Mouse (Mus musculus) cerebellum, adult 18-20 months (tissue): ENCODE measurements around the gene Cald1.

ENCODE experiments used
- DNase-seq, 2 experiments: peaks; one replicate each; pipeline ENCODE4 v3.0.0; 2021

Gene Cald1

DNA sequence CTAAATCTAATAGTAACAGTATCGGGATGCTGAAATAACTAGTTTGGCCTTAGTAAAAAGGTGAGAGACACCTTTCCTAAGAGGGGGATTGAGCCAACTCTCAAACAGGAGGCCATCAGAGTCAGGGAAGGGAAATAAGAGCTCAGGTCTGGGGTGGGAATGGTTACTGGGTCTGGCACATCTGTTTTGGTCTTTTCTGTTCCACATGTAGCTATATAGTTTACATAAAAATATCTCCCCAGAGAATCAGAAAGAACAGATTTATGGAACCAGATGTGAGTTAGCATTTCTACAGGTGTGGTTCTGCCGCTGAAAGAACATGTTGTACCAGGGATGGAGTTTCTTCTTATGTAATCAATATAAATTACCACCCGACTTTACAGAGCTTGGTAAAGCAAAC lies 17.1 kb downstream of the Cald1 start:
- DNase-seq: no peak

DNA sequence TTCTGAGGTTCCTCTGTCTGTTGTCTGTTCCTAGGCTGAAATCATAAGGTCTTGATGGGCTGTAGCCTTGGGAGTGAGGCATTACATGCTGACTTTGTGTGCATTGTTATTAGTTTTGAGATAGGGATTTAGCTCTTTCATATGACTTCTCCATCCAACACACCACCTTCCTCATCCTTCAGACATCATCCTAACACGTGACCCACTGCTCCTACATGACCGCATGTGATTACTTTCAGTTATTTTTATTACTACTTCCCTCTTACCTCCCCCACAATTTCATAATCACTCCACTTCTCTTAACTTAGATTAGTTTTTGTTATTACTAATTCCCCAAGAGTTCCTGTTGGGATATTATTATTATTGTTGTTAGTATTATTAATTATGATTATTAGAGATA lies 21.2 kb downstream of the Cald1 start:
- DNase-seq: no peak

DNA sequence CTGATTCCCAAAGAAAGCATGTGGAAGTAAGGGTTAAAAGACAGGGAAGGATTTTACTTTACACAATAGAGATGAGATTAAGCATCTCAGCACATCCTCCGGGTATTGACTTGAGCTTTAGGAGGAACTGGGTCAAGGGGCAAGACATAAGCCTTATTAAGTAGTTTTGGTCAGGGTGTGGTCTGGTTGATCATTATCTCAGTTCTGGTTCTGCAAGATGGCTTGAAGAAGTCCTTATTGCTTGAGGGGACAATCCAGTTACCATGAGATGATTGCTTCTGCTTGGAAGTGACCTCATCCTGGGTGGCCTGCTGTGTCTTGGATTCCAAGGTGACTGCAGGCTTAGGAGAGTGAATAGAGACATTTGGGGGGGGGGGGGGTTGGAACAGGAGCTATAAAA lies 21.9 kb downstream of the Cald1 start:
- DNase-seq: no peak

DNA sequence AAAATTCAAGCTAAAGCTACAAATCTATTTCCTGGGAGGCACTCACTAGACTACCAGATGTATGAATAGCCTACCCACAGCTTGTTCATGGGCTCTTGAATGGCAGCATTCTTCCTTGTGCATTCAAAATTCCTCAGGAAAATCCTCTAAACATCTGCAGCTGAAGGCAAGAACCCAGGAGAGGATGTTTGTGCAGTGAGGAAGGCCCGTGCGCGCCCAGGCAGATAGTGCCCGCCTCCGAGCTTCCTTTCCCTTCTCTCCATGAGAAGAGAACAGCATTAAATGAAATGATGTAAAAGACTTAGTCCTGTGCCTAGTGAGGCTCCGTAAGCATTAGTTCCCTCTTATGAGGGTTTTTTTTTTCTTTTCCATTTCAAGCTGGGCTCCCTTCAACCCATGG lies 24.6 kb downstream of the Cald1 start:
- DNase-seq: no peak

DNA sequence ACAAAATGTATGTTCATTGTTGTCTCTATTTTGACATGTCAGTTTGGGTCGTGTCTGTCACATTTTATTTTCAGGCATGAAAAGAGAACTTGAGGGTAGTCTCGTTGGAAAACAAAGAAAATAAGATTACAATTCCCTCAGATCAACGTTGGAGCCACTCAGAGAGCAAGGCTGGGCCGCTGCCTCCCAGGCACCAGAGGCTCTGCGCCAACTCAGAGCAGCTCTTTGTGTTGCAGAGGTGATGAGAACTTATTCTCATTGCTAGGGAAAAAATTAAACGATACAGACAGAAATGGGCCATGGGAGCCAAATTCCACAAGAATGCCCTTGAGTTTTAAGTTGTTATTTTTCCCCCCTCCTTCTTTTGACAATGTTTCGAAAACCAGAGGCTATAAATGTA lies 25.0 kb downstream of the Cald1 start:
- DNase-seq: no peak

DNA sequence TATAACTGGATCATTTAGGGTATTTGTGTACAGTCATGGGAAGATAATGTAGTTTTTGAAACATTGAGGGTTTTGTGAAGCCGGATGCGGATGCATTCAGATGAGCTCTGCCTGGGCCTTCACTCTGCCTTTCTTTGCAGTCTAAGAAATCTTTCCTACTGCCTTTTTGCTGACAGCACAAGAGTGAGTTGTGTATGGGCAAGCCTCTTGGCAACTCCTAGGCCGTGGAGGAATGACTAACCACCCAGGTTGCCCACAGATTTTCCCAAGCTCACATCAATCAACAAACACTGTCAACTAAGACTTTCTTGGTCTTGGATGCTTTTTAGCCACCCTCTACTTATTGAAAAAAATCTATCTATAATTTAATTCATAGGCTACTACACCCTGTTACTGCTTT lies 26.2 kb downstream of the Cald1 start:
- no peak for DNase-seq

DNA sequence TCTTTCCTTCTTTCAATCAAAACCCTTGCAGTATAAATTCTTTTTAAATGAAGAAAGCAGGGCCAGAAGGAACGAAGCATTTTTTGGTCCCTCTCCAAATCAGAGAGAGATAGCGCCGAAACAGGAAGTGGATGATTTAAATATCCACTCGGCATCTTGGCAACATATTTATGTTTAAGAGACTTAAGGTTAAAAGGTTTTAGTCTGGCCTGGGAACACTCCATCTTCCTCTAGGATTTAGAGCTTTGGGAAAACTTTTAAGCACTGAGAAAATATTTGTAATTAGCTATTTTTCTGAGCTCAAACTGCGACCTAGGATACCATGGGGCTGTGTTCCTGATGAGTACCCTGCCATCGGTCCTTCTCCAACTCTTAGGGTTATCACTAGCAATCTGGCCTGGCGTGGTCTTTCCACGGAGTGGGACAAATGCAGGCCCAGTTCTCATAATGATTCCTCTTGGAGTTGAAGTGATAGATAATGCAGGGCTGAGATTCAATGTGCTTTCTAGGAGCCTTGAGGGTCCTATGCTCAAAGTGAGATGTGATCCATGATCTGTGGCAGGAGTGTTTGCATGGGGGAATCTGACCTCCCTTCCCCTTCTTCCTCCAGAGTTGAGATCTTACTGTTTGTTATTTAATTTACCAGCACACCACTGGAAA lies 28.4 kb downstream of the Cald1 start:
- no peak for DNase-seq

DNA sequence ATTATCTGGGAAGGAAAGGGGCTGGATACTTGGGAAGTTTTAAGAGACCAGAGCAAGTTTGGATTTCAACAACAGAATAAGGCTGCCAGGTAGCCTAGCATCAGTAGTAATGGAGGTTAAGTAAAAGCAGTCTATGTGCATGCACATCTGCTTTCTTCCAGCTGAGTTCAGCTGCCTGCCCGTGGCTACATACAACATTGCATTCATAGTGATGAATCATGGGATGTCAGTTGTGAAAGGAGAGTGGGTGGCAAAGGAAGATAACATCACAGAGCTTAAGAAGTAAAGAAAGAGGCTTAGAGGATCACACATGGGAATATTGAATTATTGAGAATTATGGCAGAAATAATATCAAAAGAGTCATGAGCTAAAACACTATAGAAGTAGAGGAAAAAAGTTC lies 29.8 kb downstream of the Cald1 start:
- no peak for DNase-seq

DNA sequence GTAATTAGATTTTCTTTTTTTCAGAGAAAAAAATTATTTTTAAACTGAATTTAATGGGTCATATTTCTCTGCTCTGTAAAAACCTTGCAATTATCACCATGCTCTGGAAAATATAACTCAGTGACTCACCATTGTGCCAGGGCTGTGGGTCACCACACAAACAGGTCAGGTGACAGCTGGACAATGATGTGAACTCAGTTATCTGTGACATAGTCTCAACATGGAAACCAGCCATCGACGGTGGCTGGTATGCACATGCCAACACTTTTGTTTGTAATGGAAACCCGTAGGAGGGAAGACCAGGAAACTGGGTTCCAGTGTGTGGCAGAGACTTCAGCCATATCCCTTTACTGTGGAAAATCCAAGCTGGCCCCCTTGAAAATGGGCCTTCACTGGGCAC lies 35.5 kb downstream of the Cald1 start:
- DNase-seq: no peak

DNA sequence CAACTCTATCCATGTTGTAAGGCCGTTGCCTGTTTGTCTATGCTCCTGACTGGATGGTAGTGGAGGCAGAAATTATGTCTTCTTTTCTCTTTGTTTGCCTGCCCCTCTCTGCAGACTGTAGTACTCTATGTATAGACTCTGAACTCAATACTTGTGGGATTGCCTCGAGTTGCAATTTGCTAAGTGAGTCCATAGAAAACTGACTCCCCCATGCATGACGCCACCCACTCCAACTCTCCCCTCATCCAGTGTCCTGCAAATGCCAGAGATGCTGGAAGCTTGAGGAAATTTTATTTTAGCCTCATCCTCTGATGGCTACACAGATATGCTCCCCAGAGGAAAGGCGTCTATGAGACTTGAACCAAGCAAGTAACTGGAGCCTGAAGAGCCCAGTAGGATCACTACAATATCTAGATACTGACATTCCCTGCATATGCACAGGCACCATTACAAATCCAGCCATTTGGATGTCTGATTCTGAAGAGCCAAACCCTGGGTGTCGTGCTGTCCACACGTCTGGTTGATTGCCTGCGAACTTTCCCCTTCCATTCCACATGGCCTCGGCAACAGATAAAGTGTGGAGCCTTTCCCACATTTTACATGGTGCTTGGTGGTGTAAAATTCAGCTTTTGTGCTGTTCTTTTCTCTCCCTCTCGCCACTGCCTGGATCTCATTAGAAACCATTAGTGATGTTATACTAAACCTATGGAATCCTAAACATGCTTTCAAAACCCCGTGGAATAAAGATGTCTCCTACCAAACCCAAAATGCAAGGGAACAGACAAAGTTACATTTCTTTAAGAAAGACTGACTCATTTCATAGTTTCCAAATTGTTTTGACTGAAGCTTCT lies 39.5 kb downstream of the Cald1 start:
- DNase-seq: no peak

DNA sequence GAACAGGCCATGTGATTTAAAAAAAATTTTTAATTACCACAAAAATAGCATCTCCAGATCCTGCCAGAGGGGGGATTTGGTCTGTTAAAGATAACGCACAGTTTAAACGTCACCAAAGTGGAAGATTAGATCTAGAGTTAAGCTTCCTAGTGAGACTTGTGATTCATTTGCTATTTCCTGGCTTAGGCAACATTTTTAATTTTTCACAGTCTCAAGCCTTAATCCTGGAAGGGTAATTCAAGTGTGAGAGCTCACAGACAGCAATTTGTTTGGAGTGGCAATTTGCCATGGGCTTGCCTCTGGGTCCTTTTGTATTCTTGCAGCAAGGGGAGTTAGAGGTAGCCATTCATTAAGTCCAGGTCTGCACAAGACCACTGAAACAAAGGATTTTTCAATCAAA lies 40.4 kb downstream of the Cald1 start:
- DNase-seq: no peak

DNA sequence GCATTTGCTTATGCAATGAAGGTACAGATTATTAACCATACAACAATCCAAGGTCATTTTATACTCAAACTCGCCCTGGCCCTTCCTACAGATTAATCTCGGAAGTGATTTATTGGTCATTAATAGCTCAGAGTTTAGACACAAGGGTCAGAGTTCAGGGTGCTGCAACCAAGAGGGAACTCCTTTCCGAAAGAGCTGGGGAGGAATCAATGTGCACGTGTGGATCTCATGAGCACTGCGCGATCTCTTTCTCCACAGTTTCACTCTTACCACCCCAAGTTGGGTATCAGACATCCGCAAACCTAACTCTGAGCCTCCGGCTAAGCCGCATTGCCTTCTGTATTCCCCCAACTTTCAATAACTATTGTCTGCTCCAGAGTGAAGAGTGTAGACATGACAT lies 41.9 kb downstream of the Cald1 start:
- DNase-seq: no peak

DNA sequence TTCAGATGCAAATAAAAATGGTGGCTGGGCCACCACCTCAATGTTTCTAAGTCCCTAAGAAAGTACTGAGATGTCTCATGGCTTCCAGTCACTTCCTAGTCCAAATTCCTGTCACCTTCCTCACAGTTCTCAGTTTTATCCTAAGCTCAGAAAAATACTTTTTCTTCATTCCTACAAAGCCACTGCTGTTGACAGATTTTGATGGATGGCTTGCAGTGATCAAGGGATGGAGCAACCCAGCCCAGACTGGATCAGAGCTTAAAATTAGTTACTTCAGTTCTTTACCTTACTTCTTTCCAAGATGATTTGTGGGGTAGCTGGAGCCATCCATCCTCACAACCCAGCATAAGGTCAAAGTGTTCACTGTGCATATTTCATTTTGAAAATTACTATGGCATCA lies 42.8 kb downstream of the Cald1 start:
- DNase-seq: no peak

DNA sequence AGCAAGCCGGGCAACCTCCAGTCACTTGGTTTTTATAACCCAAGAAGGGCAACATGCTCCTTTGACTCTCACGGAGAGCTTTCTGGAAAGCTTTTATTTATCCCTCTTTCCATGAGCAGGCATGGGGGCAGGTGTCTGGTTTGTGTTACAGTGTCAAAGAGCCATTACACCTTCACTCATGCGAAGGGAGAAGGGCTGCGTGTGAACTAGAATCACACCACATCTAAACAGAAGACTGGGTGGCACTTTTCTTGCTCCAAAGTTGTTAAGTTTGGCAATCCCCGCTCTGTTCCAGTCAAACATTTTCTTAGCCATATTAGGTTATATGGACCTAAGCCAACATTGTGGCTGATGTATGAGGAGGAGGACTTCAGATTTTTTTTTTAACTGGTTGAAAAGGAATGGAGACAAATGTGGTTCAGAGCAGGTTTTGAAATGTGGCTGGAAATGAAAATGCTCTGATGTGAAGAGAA lies 43.8 kb downstream of the Cald1 start:
- no peak for DNase-seq

DNA sequence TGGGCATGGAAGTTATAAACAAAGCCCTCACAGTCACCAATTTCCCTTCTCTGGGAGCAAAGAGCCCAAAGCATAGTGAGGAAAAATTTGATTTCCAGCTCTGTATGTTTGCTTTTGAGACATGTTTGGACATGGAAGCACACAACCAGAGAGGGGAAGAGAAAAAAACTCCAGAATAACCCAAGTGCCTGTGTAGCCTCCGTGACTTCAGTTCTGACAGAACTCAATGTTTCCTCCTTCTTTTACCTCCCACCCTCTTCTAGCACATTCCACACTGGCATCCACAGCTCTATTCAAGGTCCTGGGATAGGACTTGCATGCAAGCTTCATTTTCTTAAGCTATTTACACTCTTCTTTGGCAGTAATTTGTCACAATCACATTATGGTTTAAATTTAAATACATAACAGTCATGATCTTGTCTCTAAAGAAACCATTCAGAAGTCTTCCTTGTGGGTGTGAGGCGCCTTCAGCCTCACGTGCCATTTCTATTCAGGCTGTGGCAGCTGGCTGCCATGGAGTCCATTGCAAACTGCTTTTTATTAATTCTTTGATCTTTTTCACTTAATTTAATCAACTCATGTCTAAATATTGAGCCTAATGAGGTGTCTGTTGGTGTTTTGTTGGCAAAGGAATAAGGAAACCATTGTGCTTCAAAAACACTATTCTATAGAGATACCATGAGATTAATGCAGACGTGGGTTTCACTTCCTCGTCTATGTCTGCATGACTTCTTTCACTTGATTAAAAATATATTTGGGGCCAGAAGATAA lies 49.9 kb downstream of the Cald1 start:
- DNase-seq: no peak

DNA sequence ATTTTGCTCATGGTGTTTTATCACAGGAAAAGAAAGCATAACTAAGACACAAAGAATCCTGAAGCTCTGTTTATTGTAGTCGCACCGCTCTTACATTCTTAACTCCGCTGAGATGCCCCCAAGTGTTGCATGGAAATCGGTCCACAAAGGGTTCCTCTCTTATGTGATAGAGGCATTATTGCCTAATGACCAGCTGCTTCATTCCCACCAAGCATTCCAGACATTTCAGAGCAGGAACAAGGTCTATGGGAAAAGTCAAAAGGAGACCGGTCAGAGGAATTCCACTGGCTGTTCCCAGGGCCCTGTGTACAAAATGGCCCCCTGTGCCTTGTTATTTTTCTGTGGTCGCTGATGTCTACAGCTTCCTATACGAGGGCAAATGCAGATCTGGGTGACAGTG lies 53.0 kb downstream of the Cald1 start:
- no peak for DNase-seq

DNA sequence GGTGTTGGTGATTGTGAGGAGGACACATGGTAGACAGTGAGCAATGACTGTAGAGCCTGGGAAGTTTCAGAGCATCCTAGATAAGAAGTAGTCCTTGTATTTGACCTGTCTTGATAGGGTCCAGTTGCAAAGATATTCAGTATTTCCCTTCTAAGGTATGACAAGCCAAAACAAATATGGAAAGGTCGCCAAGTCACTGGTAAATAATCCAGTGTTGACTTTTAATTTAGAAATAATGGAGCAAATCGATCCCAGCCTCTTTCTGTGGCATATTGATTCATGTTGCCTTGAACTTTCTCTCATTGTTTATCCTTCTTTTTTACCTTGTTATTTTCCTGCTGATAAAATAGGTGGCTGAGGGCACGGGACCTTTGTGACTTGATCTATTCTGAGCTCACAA lies 57.4 kb downstream of the Cald1 start:
- no peak for DNase-seq

DNA sequence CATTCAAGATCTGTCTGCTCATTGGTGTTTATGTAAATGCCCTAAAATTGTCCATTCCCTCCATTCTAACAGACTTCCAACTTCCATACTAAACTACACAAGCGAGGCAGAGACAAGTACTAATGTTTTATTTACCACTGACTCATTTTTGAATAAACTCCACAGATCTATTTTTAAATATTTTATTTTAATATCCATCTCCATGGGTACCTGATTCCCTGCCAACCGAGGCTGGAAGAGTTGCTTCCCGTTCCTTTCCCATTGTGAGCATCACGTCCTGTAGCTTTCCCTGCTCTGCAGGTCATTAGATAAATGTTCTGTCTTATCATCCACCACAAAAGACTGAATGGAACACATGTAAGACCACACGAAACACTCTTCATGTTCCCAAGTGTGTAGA lies 60.5 kb downstream of the Cald1 start:
- DNase-seq: no peak

DNA sequence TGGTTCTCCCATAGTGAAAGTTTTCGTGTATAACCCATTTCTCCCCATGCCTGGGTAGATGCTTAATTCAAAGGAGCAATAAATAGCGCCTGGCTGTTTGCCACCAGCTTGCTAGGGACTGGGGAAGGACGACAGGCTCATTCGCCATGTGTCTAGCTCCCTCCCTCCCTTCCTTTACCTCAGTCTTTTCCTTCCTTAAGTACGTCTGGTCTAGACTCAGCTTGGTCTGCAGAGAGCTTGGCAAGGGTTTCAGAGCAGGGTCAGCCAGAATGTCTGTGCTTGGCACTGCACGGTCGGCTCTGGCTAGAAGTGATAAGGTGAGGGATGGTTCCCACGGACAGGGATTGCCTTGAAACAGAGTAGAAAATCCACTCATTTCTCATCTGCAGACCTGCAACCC lies 62.4 kb downstream of the Cald1 start:
- peak; percentile 3 to 25 for DNase-seq

DNA sequence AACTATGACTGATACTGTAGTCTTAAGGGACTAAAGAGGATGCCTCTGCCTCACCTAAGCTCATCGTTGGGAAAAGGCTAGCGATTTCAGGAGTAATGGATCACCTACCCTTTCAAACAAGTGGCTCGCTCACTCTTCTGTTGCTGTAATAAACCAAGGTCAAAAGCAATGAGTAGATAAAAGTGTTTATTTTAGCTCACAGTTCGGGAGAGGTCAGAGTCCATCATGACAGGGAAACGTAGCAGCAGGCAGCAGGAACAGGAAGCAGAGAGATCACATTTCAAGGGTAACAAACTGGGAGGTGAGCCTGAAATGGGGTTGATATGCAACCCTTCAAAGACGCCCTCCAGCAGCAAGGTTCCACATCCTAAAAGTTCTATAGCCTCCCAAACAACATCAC lies 64.3 kb downstream of the Cald1 start:
- no peak for DNase-seq

DNA sequence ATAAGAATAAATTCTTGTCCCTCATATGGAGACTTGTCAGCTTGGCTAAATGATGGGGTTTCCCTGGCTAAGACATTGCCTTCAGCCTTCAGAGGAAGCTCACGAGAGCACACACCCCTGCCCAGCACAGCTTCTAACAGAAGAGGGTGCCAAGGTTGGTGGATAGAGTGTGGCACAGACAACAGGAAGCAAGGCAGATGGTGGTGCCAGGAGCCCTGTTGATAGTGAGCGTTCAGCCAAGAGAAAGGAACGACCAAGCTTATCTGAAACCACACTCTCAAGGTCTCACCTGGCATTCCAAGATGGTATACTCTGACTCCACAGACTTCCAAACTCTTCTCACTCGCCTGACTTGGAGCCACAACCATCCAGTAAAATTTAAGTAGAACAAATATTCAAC lies 66.0 kb downstream of the Cald1 start:
- peak; percentile 13 to 16 for DNase-seq

DNA sequence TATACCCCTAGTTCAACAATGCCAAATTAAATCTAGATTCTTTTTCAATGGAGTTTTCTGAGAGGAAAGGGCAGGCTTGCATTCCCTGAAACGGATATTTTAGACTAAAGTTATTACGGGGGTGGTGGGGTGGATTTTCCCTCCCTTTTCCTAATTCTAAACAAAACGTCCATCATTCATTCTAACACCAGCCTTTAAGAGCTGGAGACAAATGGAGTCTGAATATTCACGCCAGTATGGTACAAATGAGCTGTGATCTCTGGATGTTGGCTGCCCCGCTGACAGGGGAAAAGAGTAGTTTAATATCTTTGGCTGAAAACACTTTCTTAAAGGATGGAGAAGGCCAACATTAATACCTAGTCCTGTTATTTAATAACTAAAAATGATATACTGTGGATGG lies 66.4 kb downstream of the Cald1 start:
- DNase-seq: no peak

DNA sequence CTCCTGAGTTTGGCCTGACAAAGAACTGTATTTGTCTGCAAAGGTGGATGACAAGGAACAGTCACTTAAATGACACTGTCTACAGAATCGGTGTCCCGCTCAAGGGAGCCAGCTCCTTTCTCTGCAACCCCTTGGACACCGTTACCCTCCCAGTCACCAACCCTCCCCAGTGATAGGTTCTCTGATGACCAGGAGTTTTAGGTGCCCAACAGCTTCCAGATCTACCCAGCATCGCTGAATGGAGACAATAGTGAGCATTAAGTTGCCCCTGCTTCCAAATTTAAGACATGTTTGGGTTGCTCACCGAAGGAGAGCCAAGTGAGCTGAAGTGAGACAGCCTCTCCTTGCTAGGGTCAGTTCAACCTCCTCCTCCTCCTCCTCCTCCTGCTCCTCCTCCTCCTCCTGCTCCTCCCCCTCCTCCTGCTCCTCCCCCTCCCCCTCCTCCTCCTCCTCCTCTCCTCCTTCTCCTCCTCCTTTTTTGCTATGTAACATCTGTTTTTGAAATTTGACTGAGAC lies 70.5 kb downstream of the Cald1 start:
- no peak for DNase-seq

DNA sequence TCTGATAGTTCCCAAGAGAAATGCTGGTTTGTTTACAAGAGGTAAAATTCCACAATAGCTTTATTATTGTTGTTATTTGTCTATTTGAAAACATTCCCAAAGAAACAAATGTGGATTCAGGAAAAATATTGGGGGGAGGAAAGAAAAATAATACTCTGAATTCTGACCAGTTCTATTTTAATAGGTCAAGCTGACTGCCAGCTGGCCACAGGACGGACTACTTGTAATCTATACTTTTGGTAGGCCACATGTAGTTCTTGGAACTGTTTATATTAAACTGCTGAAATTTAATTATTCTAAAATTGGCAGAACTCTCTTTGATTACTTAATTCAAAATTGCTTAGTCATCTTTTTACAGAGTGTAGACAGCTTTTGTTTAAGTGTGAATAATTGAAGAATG lies 73.1 kb downstream of the Cald1 start:
- DNase-seq: no peak
